Mouse (Mus musculus) heart, embryonic 16.5 days (tissue): Measurements from ENCODE around the gene Farp1. TPM values are rescaled to one million over a fixed set of nuclear protein-coding genes. Genes with fewer than 3 reads are reported as not detected.
"Not testable (repeated sequence)": the region's sequence is repeated elsewhere in the genome, so short reads cannot be mapped to it uniquely, and the experiment has no call there.

Experiments used
- ATAC-seq: fragments of 200-750 bp; cut with Nextera tagmentation; replicated peaks from 2 replicates; pipeline ENCODE4 v1.8.0; 2017; ENCODE audit warnings: moderate number of reproducible peaks; ENCODE audit not compliant: insufficient read depth, low FRiP score; ENCODE audit errors: extremely low read depth
- H3K27ac ChIP-seq: fragments of 300-500 bp; sonication (generic); 2 replicates; pipeline ENCODE4 v1.5.1; 2014; ENCODE audit warnings: mild to moderate bottlenecking, low read length, control low read depth, moderate library complexity
- H3K27me3 ChIP-seq: fragments of 300-500 bp; sonication (generic); 2 replicates; pipeline ENCODE4 v1.6.1; 2014; ENCODE audit warnings: low read length, mixed read lengths; ENCODE audit not compliant: control insufficient read depth, insufficient read depth
- H3K36me3 ChIP-seq: fragments of 300-500 bp; sonication (generic); 2 replicates; pipeline ENCODE4 v1.6.1; 2014; ENCODE audit not compliant: control insufficient read depth, insufficient read depth
- H3K4me1 ChIP-seq: fragments of 300-500 bp; sonication (generic); 2 replicates; pipeline ENCODE4 v1.6.1; 2014; ENCODE audit warnings: low read length, mixed read lengths; ENCODE audit not compliant: control insufficient read depth, insufficient read depth
- H3K4me2 ChIP-seq: fragments of 300-500 bp; sonication (generic); 2 replicates; pipeline ENCODE4 v1.6.1; 2014; ENCODE audit warnings: low read depth, mild to moderate bottlenecking, control low read depth, low read length
- H3K4me3 ChIP-seq: fragments of 300-500 bp; sonication (generic); 2 replicates; pipeline ENCODE4 v1.5.1; 2014; ENCODE audit warnings: mild to moderate bottlenecking, control low read depth, low read length
- H3K9ac ChIP-seq: fragments of 300-500 bp; sonication (generic); 2 replicates; pipeline ENCODE4 v1.6.1; 2014; ENCODE audit warnings: low read length, control low read depth
- H3K9me3 ChIP-seq: fragments of 300-500 bp; sonication (generic); replicated peaks from 2 replicates; pipeline ENCODE4 v1.6.1; 2016; ENCODE audit warnings: low read length; ENCODE audit not compliant: control insufficient read depth
- WGBS: fragments of 180-500 bp; shearing (Covaris S2); extraction: QIAGEN DNeasy Blood & Tissue Kit; methylation state at CpG from one replicate; pipeline ENCODE4 v1.1.7; 2014; 5-methylcytosine and 5-hydroxymethylcytosine counted together
- polyA plus RNA-seq: library from polyadenylated mRNA; unstranded; fragments of >200 nt; fragmentation: Nextera tagmentation; extraction: Ambion mirVana; gene quantifications from 2 replicates; pipeline ENCODE4 v1.2.1, GENCODE M21; 2015

Farp1 gene
- polyA plus RNA-seq, 1 experiment from 2014 or later = 11.6 TPM

- not testable (repeated sequence) for ATAC-seq, H3K27me3 ChIP-seq, H3K4me2 ChIP-seq, H3K9me3 ChIP-seq, H3K9ac ChIP-seq, H3K36me3 ChIP-seq, H3K4me3 ChIP-seq, H3K27ac ChIP-seq
- H3K4me1 ChIP-seq = peaks cover 45% of the 10 kb centered on the region
- 85% methylated on average over 3 of the region's 4 CpGs for WGBS
Observed at GRCm38 (mm10) chr14:121051002-121051401, 16.0 kb downstream of the Farp1 start.

GRCm38 (mm10) chr14:121053020-121053518, 18.1 kb downstream of the Farp1 start:
- Histone ChIP-seq H3K27ac (peak overlapping the region; percentile 79), H3K9ac (peak overlapping the region; percentile 38; the same call in 1 of the 2 replicates), H3K36me3 (no peaks in the 10 kb centered on the region), H3K4me1 (peaks cover 26% of the 10 kb centered on the region), H3K9me3 (no peaks in the 10 kb centered on the region), H3K27me3 (no peaks in the 10 kb centered on the region), H3K4me3 (peak overlapping the region; percentile 23), H3K4me2 (peak overlapping the region; percentile 52)
- WGBS = 5% methylated on average over 5 of the region's 5 CpGs
- peak; percentile 54 for ATAC-seq

DNA sequence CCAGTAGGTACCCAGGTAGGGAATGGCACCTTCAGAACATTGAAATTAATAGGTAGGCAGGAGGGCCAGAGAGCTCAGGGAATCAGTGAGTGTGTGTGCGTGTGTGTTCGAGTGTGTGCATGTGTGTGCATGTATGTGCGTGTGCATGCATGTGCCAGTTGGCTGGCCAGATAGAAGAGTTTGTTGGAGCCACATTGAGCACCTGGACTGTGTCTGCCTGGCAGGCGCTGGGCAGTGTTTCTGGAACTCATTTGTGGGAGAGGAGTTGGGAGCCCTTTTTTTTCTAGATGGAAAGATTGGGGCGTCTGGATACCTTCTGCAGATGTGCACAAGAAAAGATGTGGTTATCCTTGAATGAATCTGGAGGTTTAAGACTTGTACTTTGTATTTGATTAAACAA, 19.1 kb downstream of the Farp1 start:
- no peak overlapping the region for H3K27ac ChIP-seq
- no peak overlapping the region for H3K4me2 ChIP-seq
- H3K4me1 ChIP-seq = peaks cover 31% of the 10 kb centered on the region
- H3K9ac ChIP-seq = no peak overlapping the region
- H3K9me3 ChIP-seq = no peaks in the 10 kb centered on the region
- H3K27me3 ChIP-seq = no peaks in the 10 kb centered on the region
- no peak overlapping the region for H3K4me3 ChIP-seq
- no peaks in the 10 kb centered on the region for H3K36me3 ChIP-seq
- 84% methylated on average over 5 of the region's 5 CpGs for WGBS
- no peak for ATAC-seq

GRCm38 (mm10) chr14:121057750-121058149, 22.8 kb downstream of the Farp1 start:
- ATAC-seq = no peak

GRCm38 (mm10) chr14:121058481-121058880, 23.5 kb downstream of the Farp1 start:
- 89% methylated on average over 1 of the region's 1 CpGs for WGBS
- Histone ChIP-seq H3K4me1 (peaks cover 54% of the 10 kb centered on the region), H3K9ac (no peak overlapping the region), H3K9me3 (no peaks in the 10 kb centered on the region), H3K4me3 (no peak overlapping the region), H3K27me3 (no peaks in the 10 kb centered on the region), H3K36me3 (no peaks in the 10 kb centered on the region), H3K4me2 (no peak overlapping the region), H3K27ac (no peak overlapping the region)
- no peak for ATAC-seq

More at GRCm38 (mm10) chr14:121057750-121058149, 22.8 kb downstream of the Farp1 start:
- H3K4me1 ChIP-seq = peaks cover 54% of the 10 kb centered on the region
- H3K36me3 ChIP-seq = no peaks in the 10 kb centered on the region
- no peaks in the 10 kb centered on the region for H3K9me3 ChIP-seq
- H3K27me3 ChIP-seq = no peaks in the 10 kb centered on the region
- 98% methylated on average over 5 of the region's 5 CpGs for WGBS
- H3K4me3 ChIP-seq = no peak overlapping the region
- no peak overlapping the region for H3K4me2 ChIP-seq
- no peak overlapping the region for H3K27ac ChIP-seq
- no peak overlapping the region for H3K9ac ChIP-seq

- Histone ChIP-seq H3K4me3 (no peak overlapping the region), H3K27me3 (no peaks in the 10 kb centered on the region), H3K9me3 (no peaks in the 10 kb centered on the region), H3K4me1 (peaks cover 50% of the 10 kb centered on the region), H3K9ac (no peak overlapping the region), H3K4me2 (no peak overlapping the region), H3K27ac (0 out of 2 replicates have a peak overlapping the region, but pooled peaks have one; percentile 1), H3K36me3 (no peaks in the 10 kb centered on the region)
- WGBS = 39% methylated on average over 10 of the region's 10 CpGs
- peak; percentile 33; the same call in 1 of the 2 replicates for ATAC-seq
Observed at GRCm38 (mm10) chr14:121059266-121059665, 24.3 kb downstream of the Farp1 start.

GRCm38 (mm10) chr14:121060484-121060883, 25.5 kb downstream of the Farp1 start:
- 59% methylated on average over 11 of the region's 11 CpGs for WGBS
- Histone ChIP-seq H3K9me3 (no peaks in the 10 kb centered on the region), H3K4me2 (no peak overlapping the region), H3K4me1 (peaks cover 44% of the 10 kb centered on the region), H3K27me3 (no peaks in the 10 kb centered on the region), H3K36me3 (0 out of 2 replicates have a peak, but pooled peaks cover under 1% of the 10 kb centered on the region), H3K4me3 (no peak overlapping the region), H3K27ac (no peak overlapping the region), H3K9ac (no peak overlapping the region)
- ATAC-seq = no peak

DNA sequence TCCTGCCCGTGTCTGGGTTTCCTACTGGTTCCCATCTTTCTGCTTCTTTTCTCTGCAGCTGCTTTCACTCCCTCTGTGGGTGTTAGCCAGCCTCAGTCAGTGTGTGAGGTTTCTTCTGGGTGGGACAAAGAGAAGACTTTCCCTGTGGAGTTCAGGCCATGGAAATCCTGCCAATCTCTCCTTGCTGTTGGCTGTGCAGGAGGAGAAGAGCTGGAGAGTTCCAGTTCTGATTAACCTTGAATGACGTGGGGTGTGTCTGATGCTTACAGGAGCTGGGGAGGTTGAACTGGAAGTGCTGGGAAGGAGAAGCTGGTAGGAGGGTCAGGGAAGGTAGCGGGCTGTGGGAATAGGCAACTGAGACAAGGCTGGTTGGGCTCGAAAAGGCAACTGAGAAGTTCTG, 26.7 kb downstream of the Farp1 start:
- peaks cover 6% of the 10 kb centered on the region; the same call in 1 of the 2 replicates for H3K36me3 ChIP-seq
- H3K9ac ChIP-seq = 0 out of 2 replicates have a peak overlapping the region, but pooled peaks have one; percentile 30
- peaks cover 44% of the 10 kb centered on the region for H3K4me1 ChIP-seq
- no peaks in the 10 kb centered on the region; the same call in 1 of the 2 replicates for H3K9me3 ChIP-seq
- peak overlapping the region; percentile 83 for H3K27ac ChIP-seq
- no peaks in the 10 kb centered on the region for H3K27me3 ChIP-seq
- ATAC-seq = 0 out of 2 replicates have a peak, but pooled peaks have one; percentile 19
- no peak overlapping the region for H3K4me3 ChIP-seq
- 47% methylated on average over 4 of the region's 4 CpGs for WGBS
- peak overlapping the region; percentile 41 for H3K4me2 ChIP-seq

DNA sequence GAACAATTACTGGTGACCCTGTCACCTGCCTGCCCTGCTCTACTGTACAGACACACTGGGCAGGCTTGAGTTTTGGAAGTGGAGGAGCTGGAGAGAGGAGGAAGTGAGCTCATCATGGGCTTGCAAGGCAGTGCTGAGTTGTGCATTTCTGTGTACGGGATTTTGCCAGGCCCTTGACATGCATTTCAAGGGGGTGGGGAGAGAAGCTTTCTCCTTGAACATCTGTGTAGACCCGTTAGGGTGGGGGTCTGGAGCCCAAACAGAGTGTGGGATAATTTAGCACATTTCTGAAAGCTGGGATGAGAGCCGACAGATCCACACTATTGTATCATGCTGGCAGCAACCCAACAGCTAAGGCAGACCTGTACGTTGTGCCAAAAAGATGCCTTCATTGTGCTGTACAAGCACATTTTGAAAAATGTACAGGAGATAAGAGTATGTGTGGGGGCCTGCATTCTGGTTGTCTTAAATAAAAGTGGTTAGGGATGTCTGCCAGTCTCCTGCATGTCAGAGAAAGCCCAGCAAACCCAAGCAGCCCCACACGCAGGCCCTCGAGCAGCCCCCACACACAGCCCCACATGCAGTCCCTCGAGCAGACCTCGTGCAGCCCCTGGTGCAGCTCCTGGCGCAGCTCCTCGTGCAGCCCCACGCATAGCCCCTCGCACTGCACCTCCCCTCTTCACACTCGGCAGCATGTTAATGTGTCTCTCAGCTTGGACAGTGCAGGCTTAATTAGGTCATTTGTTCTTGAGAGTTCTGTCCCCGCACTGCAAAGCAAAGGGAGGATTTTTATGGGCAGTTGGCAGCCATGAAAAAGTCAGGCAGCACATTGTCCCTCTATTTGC, 27.5 kb downstream of the Farp1 start:
- peak; percentile 76 for ATAC-seq
- Histone ChIP-seq H3K27ac (peak overlapping the region; percentile 83), H3K9ac (peak overlapping the region; percentile 36), H3K4me3 (no peak overlapping the region), H3K36me3 (peaks cover 6% of the 10 kb centered on the region; the same call in 1 of the 2 replicates), H3K4me1 (peaks cover 44% of the 10 kb centered on the region), H3K4me2 (peak overlapping the region; percentile 41), H3K27me3 (no peaks in the 10 kb centered on the region), H3K9me3 (no peaks in the 10 kb centered on the region; the same call in 1 of the 2 replicates)
- 22% methylated on average over 14 of the region's 14 CpGs for WGBS
